Mouse (Mus musculus): ENCODE results near the gene Mcm3.
A peak's percentile ranks its signal among the peaks of the same experiment; 100 is the strongest.

Mcm3 gene

DNA sequence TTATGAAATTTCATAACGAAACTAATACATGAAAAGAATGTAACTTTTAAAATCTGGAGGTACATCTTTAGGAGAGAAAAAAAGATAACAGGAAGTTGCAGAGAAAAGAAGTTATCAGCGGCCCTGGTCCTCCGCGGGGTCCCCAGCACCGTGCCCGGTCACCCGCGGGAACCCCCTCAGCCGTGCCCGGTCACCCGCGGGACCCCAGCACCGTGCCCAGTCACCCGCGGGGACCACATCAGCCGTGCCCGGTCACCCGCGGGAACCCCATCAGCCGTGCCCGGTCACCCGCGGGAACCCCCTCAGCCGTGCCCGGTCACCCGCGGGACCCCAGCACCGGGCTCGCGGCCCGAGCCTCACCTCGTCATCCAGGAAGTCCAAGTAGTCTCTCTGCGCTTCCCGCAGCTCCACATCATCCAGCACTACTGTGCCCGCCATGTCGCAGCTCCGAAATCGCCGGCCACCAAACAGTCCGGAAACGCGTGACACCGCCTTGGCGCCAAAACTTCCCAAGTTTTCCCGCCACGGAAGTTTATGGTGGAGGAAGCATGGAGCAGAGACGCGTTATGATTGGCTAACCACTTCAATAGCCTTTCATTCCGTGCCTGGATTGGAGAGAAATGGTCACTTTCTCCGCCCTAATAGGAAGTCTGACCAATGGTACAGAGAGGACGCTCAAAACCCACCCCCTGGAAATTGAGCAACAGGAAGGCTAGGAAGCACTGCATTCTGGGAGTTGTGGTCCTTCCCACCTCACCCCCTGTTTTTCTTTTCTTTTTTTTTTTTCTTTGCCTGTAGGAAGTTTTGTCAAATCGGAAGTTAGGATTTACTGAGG lies at the start of gene Mcm3:
Gene Mcm3 (minus strand): TSS at position 542 of the 835 bp plus-strand sequence.
- DNase-seq (ENCODE audit: inconsistent ontology term) = peak; percentile 93

DNA sequence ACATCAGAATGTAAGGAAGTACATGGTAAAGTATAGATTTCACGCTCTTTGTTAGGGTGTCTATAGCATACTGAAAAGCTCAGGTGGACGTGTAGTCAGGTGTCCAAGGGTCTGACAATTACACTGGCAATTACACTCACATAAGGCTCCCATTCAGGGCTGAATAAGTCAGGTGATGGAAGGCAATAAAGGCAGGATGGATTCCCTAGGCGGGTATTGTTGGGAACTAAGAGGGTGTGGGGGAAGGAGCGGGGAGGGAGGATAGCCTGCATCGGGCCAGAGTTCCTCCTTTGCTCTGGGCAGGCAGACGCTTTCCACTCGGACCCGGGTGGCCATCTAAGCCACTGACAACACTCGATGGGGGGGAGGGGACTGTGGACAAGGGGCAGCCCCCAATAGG lies 47.9 kb upstream of the Mcm3 start:
- DNase-seq (ENCODE audit: inconsistent ontology term) = no peak

DNA sequence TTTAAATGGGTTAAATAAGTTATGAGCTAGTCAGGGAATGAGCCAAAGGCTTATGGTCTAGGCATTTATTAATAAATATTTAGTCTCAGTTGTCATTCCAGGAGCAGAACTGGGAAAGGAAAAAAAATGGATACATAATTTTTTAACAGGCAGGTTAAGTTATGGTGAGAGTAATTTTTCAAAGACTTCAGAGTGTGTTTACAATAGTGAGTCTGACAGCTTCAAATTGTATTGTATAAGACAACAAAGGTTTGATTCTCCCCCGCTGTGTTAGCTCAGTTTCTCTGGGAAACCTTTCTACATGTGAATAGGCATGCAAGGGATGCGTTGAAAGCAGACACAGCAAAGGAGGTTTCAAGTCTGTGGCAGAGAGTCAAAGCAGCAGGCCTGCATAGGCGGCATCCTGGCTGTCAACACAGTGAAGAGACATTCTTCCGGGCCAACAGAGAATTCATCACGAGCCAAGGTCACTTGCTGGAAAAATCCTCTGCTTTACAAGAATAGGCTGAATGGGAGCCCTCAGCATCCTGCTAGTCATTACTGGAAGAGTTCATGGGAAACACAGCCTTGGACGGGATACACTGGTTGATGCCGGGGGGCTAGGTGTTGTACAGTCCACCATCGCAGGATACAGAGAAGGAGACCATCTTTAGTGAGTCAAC lies 47.3 kb upstream of the Mcm3 start:
- peak; percentile 78 for DNase-seq (ENCODE audit: inconsistent ontology term)

DNA sequence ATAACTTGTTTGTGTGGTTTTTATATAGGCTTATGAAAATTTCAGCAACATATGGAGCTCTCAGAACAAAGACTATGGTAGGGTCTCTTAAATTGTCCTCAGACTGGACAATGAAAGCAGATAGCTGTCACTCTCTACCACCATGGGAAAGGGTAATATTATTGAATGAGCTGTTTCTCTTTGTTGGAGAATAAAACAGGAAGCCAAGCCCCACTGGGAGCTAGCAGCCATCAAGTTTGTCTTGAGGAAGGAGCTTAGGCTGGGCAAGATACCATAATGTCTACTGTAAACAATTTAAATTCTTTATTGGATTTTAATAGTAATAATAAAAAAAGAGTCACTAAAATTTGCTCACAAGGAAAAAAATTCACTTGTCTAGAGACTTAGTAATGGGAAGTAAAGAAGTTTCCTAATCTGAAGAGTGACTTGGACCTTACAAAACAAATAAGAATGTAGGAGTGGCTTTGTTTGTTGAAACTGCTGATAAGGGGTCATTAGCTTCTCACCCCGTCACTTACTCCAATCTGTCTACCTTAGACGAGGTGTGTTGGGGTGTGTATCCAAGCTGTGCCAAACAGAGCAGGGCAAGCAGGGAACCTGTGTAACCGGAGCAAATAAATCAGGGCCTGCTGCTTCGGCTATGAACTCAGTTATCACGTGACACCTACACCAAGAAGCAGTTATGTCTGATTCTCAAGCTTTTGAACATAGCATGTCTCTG lies 43.5 kb upstream of the Mcm3 start:
- no peak for DNase-seq (ENCODE audit: inconsistent ontology term)

DNA sequence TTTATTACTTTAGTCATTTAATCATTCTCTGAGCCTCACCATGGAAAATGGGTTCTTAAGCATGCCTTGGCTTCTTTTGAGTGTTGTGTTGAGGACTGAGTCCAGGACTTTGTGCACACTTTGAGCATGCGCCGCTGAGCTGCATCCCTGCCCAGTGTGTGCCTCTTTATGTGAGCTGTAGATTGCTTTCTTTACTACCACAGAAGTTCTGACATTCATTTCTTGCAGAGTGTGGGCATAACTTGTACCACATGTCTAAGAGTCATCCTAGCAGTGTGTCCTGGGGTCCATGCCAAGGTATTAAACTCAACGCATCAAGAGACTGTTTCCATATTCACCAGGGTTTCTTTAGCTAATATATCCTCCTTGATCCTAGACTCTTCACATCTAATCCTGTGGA lies 41.8 kb upstream of the Mcm3 start:
- DNase-seq (ENCODE audit: inconsistent ontology term) = no peak

DNA sequence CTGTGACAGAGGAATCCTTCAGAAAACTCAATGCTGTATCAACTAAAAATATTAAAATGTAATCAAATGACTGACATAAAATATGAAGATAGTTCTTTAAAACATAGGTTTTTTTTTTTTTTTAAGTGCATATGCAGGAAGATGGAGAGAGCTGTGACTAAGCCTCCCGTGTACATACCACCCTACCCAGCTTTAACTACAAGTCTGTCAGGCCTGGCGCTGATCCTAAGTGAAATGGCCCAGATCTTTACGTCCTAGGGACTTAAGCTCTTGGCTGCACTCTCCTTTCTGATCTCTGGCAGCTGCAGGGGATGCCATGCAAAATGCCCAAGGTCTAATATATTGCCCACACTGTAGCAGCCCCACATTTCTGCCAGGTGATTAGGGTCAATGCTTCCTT lies 40.7 kb upstream of the Mcm3 start:
- DNase-seq (ENCODE audit: inconsistent ontology term) = no peak

DNA sequence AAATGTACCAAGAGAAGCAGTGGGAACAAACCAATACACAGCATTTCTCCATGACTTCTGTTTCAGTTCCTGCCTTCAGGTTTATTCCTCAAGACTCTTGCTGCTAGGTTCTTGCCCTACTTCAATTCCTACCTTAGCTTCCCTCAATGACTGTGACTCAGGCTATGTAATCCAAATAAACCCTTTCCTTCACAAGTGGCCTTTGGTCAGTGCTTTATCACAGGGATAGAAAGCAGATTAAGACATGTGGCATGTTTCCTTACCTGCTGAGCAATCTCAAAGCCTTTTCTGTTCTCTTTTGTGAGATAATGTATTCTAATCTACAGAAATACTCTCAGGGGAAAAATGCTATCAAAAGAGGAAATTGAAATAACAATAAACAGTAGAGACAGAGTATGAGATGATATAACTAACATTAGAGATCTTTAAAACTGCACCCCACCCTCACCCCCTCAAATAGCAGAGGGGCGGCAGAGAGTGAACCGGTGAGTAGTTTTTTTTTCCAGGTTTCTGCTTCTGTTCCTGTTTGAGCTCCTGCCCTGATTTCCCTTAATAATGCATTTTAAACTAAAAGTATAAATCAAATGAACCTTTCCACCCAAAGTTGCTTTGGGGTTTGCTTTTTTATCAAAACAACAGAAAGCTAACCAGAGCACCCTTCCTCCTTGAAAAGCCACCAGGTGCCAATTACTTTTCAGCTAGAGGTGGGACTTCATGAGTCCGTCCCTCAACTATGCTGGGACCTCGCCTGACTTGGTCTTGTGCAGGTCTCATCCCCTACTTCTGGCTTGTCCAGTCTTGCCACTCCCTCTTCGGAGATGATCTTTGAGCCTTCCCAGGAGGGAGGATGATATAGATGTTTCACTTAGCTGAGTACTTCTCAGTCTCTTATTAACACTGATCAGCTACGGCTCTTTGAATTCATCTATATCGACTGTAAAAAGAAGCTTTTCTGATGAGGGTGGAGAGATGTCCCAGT lies 37.1 kb upstream of the Mcm3 start:
- no peak for DNase-seq (ENCODE audit: inconsistent ontology term)

DNA sequence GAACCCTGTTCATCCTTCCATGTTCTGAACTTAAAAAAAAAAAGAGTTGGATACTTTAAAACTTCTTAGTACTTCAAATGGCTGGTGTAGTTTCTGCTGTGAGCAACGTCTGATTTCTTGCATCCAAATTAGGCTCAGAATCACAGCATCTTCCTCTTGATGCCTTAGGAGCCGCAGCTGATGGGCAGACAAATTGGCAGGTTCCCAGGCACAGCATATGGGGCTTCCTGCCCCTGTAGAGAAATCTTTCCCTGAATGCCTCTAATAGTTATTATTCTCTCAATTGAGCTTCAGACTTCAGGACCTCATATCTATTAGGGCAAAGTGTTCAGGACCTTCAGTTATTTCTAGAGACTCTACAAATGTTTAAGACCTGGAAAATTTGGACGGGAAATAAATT lies 19.8 kb upstream of the Mcm3 start:
- no peak for DNase-seq (ENCODE audit: inconsistent ontology term)

DNA sequence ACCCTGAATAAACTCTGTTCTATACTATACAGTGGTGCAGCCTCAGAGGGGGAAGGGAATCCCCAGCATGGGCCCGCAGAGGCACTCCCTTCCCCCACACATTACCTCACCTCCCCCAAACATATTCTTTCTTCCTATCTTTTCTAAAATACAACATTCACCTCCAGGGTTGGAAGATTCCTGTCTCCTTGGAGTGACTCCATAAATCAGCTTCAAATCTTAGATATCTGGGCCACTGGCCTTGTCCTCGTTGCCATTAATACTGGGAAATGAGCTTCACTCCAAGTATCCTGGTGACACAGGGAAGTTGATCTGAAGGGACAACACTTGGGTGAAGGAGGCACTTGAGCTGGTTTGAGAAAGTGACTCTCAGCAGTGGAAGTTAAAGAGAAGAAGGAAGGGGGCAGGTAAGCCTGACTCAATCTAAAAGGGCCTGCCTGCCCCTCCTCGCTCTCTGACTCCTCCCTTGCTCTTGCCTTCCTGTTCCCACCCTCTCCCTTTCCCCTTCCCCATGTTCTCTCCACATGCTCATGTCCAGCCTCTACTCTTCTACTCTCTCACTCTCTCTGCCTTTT lies 16.5 kb upstream of the Mcm3 start:
- DNase-seq (ENCODE audit: inconsistent ontology term) = no peak

DNA sequence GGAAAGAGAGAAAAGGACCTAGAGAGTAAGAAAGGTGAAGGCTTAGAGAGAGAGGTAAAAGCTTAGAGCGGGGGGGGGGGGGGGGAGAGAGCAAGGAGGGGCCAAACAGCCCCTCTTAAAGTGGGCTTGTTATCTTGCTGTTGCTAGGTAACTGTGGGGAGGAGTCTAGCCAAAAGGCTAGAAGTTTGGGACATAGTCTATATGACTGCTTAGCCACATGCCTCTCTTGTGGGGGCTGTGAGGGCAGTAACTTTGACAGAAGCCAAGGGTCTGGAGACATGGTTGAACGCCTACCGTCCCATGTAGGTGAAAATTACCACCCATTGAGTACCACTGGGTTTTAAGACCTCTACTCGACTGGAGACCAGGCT lies 13.0 kb upstream of the Mcm3 start:
- no peak for DNase-seq (ENCODE audit: inconsistent ontology term)

DNA sequence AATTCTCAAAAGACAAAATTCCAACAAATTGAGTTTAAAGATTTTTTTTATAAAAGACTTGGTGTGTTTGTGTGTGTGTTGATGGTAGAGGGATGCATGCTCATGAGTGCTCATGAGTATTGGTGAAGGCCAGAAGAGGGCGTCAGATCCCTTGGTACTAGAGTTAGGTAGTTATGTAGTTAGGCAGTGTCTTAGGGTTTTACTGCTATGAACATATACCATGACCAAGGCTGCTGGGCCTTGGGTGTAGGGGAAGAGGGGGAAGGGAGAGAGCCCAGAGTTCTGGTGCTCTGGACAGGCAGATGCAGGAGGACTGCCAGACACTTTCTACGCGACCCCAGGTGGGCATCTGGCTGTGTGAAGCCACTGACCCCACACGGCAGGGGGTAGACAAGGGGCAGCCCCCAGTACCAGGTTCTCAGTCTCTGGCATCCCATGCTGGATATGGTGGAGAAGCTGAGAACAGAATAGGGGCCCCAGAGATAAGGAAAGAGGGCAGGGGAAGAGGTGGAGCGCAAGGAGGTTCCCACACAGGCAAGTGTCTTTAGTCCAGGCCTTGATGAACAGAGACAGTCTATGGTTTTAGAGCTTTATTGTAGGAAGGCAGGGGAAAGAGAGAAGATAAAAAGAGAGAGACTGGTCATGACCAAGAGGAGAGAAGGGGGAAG lies 12.5 kb upstream of the Mcm3 start:
- no peak for DNase-seq (ENCODE audit: inconsistent ontology term)

DNA sequence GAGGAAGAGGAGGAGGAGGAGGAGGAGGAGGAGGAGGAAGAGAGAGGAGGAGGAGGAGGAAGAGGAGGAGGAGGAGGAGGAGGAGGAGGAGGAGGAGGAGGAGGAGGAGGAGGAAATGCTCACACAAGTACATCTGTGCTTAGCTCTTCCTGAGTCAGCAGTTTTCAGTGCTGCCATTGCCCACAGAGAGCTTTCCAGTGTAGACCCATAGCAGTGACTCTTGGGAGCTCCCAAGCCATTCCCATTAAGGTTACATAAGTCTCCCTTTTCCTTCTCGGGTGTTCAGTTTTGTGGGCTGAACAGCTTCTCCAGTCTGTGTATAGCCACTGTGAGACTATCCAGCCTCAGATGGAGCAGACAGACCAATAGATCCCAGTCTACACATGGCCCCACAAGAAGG lies 10.4 kb upstream of the Mcm3 start:
- DNase-seq (ENCODE audit: inconsistent ontology term) = no peak

DNA sequence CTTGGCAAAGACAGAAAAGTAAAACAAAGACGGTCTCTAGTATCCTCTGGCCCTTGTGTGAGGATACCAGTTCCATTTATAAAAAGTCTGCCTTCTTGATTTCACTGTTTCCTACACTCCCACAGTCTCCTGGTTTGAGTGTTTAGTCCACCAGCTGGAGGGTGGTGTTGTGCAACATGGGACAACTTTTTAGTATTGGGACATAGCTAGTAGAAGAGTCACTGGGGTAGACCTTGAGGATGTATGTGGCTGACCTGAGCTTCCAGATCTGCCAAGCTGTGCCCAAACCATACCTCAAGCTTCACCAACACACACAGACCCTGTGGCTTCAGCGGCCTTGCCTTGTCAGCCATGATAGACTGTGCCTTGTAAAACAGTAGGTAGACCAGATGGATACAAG lies 7.9 kb upstream of the Mcm3 start:
- DNase-seq (ENCODE audit: inconsistent ontology term) = no peak

DNA sequence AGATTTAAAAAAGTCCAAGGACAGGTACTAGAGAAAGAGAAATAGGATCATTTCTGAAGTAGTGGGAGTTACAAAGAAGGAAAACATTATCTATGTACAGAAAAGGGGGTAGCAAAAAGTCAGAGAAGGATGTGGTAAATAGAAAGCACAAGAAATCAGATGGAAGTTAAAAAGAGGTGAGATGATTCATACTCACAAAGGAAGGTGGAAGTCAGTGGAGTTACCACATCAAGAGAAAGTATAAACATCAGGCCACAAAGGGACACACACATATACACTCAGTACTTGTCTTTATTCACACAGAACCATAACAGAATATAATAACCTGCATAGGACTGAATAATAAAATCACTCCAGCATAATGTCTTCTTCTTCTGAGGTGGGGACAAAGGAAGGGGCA lies 4.9 kb upstream of the Mcm3 start:
- DNase-seq (ENCODE audit: inconsistent ontology term) = no peak

DNA sequence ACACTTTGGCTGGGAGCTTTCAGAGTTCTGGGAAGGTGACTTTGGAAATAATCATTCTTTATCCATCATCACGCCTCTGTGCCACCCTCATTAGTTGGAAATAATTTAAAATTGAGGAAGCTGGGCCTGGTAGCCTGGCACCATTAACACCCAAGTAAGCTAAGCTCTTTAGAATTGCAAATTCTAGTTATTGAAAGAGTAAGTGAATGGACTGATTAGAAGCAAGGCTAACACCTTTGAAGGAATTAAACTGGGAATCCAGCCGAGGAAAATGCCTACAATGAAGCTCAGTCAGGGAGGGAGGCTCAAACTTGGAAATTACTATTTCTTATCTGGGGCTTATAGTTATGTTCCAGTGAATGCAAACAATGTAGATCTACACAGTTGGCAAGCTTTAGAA lies 3.8 kb upstream of the Mcm3 start:
- DNase-seq (ENCODE audit: inconsistent ontology term) = no peak

DNA sequence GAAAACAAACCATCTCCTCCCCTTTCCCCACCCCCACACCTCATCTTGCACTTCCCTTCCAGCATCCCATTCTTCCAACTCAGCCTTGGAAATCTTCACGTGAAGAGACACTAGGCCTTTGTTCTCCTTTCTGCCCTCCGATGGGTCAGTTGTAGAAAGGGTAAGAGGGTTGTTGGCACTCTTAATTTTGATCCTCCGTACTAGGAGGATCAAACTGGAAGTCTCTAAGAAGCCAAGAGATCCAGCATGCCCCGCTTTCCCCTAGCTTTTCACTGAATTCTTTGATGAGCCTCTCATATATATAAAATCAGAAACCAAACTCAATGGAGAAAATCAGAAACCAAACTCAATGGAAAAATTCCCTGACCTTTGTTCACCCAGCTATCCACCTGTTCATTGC lies 3.4 kb upstream of the Mcm3 start:
- no peak for DNase-seq (ENCODE audit: inconsistent ontology term)

DNA sequence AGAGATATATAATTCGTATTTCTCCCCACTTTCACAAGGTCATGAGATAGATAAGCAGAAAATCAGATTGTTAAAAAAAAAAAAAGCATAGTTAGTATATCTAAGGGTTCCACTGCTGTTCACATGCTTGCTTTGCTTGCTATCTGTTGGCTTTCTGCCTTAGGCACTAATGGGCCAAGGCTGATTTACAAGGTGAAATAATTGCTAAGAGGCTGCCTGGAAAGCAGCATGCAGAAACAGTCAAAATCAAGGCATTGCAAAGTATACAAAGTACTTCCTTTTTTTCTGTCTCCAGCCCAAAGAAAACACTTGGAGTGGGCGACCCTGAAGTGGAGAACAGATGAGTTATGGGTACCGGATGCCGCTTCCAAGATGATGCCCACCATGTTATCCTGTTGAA lies 847 bp upstream of the Mcm3 start:
- DNase-seq (ENCODE audit: inconsistent ontology term) = no peak

DNA sequence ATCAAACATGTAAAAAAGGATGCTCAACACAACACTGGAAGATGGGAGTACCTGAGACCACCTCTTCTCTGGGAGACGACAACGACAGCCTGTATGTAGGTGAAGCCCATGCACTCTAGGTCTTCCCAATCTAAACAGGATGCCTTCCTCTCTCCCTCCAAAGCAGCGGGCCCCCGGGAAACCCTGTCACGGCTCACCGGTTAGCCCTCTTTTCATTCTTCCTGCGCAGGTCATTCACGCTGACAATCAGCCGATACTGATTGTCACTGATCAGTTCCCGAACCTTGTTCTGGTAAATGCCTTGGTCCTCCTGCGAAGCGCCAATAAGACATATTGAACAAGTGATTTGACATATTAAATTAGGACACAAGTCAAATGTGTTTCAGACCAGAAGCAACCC lies 2.5 kb downstream of the Mcm3 start:
- no peak for DNase-seq (ENCODE audit: inconsistent ontology term)

DNA sequence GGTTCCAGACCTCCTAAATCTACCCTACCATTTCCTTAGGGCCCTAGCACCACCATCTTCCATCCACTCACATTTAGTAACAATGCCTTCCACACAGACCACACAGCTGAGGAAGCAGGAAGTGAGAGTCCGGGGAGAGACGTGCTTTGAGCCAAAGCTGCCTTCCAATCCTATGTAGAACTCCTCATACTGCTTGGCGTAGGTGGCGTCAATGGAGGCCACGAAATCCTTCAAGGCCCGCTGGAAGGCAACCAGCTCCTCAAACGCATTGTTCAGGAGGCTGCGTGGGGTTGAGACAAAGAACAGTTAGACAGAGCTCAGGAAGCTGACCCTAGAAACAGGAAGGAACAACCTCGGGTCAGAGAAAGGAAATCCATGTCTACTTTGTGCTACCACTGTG lies 2.9 kb downstream of the Mcm3 start:
- DNase-seq (ENCODE audit: inconsistent ontology term) = no peak

DNA sequence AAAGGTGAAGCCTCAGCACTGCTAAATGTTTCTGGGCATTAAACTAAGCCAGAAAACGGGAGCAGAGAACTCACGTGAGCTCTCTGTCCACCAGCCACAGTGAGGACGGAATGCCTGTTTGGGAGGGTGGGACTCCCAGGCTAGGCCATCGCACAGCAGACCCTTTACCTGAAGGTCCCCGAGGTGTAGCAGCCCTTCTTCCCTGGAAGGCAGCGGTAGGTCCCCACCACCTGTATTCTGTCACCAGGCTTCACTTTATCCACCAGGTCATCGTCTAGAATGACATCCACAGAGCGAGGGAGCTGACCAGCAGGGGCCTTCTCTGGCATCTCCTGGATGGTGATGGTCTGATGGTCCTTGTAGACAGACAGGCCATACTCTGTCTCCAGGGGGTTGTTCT lies 5.6 kb downstream of the Mcm3 start:
- DNase-seq (ENCODE audit: inconsistent ontology term) = no peak

DNA sequence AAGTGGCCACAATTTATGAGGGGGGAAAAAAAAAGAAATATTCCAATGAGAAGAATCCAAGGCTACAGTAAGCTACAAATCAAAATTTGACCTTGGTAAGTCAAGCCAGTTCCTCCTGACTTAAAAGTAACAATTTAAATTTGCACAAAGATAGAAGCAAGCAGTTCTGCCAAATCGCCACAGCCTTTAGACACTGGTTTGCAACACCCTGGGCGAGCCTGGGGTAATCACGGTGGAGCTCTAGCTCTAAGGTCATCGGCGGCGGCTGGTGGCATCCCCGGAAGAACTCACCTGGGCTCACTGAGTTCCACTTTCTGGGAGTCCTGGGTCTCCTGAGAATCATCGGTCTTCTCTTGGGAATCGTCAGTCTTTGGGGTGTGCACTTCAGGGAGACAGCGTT lies 15.6 kb downstream of the Mcm3 start:
- DNase-seq (ENCODE audit: inconsistent ontology term) = no peak
